Mouse (Mus musculus): ENCODE results near the gene G6pc. TPM values are rescaled to one million over a fixed set of nuclear protein-coding genes. Genes with fewer than 3 reads are reported as not detected.

The G6pc gene
- not detected for total RNA-seq (2023)

GRCm38 (mm10) chr11:101367326-101367935 lies at the start of gene G6pc:
Gene G6pc, plus strand, starts transcription at chr11:101367561.

GRCm38 (mm10) chr11:101324763-101325162 lies 42.6 kb upstream of the G6pc start, which contains the start of gene Aoc2:
Gene Aoc2, plus strand, starts transcription at chr11:101325063.

GRCm38 (mm10) chr11:101330371-101330924 lies 36.9 kb upstream of the G6pc start, which contains the start of gene Aoc3:
Gene Aoc3, plus strand, starts transcription at chr11:101330605.

GRCm38 (mm10) chr11:101417101-101417855 lies 49.9 kb downstream of the G6pc start, which contains the start of gene Aarsd1:
Gene Aarsd1, minus strand, starts transcription at chr11:101417615.

GRCm38 (mm10) chr11:101424105-101424851 lies 56.9 kb downstream of the G6pc start, which contains the start of gene Gm27029:
Gene Gm27029, minus strand, starts transcription at chr11:101424796.

GRCm38 (mm10) chr11:101424925-101425813 lies 57.8 kb downstream of the G6pc start, which contains the start of the genes Rundc1 and Ptges3l:
Gene Rundc1, plus strand, starts transcription at chr11:101425085.
Gene Ptges3l, minus strand, starts transcription at chr11:101425333.

Other genes with a start within 250 kb of the G6pc start
- gene Retreg3, start 247.7 kb upstream of the G6pc start, total RNA-seq (2023) = 78.0 TPM
- 12.4 TPM for gene Tubg1, start 247.6 kb upstream of the G6pc start, total RNA-seq (2023)
- 1.7 TPM for gene Tubg2, start 211.7 kb upstream of the G6pc start, total RNA-seq (2023)
- gene Cntnap1, start 197.0 kb upstream of the G6pc start, total RNA-seq (2023) = 0.32 TPM
- 0.35 TPM for gene Plekhh3, start 196.2 kb upstream of the G6pc start, total RNA-seq (2023)
- not detected for gene Ccr10, start 192.1 kb upstream of the G6pc start, total RNA-seq (2023)
- gene Ezh1, start 141.1 kb upstream of the G6pc start, total RNA-seq (2023) = 72.5 TPM
- gene Ramp2, start 121.5 kb upstream of the G6pc start, total RNA-seq (2023) = not detected
- gene Vps25, start 113.9 kb upstream of the G6pc start, total RNA-seq (2023) = 73.4 TPM
- 1.8 TPM for gene Wnk4, start 107.0 kb upstream of the G6pc start, total RNA-seq (2023)
- gene Cntd1, start 88.5 kb upstream of the G6pc start, total RNA-seq (2023) = not detected
- 21.3 TPM for gene Coa3, start 88.4 kb upstream of the G6pc start, total RNA-seq (2023)
- gene Becn1, start 65.3 kb upstream of the G6pc start, total RNA-seq (2023) = 178 TPM
- gene Psme3, start 51.3 kb upstream of the G6pc start, total RNA-seq (2023) = 124 TPM
- 17.0 TPM for gene Aoc2, start 42.5 kb upstream of the G6pc start, total RNA-seq (2023)
- gene Aoc3, start 37.0 kb upstream of the G6pc start, total RNA-seq (2023) = 1.00 TPM
- 22.1 TPM for gene Aarsd1, start 50.1 kb downstream of the G6pc start, total RNA-seq (2023)
- 2.1 TPM for gene Gm27029, start 57.2 kb downstream of the G6pc start, total RNA-seq (2023)
- 23.7 TPM for gene Rundc1, start 57.5 kb downstream of the G6pc start, total RNA-seq (2023)
- 6.8 TPM for gene Ptges3l, start 57.8 kb downstream of the G6pc start, total RNA-seq (2023)
- gene Rpl27, start 74.7 kb downstream of the G6pc start, total RNA-seq (2023) = 104 TPM
- 55.9 TPM for gene Ifi35, start 80.8 kb downstream of the G6pc start, total RNA-seq (2023)
- gene Rnd2, start 97.4 kb downstream of the G6pc start, total RNA-seq (2023) = 0.56 TPM
- gene Vat1, start 98.7 kb downstream of the G6pc start, total RNA-seq (2023) = 5.3 TPM
- gene Brca1, start 184.4 kb downstream of the G6pc start, total RNA-seq (2023) = 3.3 TPM
- gene Nbr1, start 184.6 kb downstream of the G6pc start, total RNA-seq (2023) = 171 TPM
- 4.0 TPM for gene Tmem106a, start 214.7 kb downstream of the G6pc start, total RNA-seq (2023)
- gene Gm11634, start 231.7 kb downstream of the G6pc start, total RNA-seq (2023) = not detected